Mouse (Mus musculus) limb, embryonic 13.5 days (tissue): Measurements from ENCODE around the gene Lyrm2. TPM values are rescaled to one million over a fixed set of nuclear protein-coding genes. Genes with fewer than 3 reads are reported as not detected.

Experiments
- ATAC-seq: fragments of 200-750 bp; cut with Nextera tagmentation; 2 replicates; pipeline ENCODE4 v1.8.0; 2017; ENCODE audit warnings: low read depth, moderate number of reproducible peaks, moderate TSS enrichment; ENCODE audit not compliant: low FRiP score
- H3K27ac ChIP-seq: fragments of 300-500 bp; sonication (generic); 2 replicates; pipeline ENCODE4 v1.5.1; 2015; ENCODE audit warnings: inconsistent platforms, mild to moderate bottlenecking, moderate library complexity
- H3K27me3 ChIP-seq: fragments of 300-500 bp; sonication (generic); 2 replicates; pipeline ENCODE4 v1.6.1; 2015; ENCODE audit warnings: mild to moderate bottlenecking, inconsistent platforms
- H3K36me3 ChIP-seq: fragments of 300-500 bp; sonication (generic); 2 replicates; pipeline ENCODE4 v1.6.1; 2015; ENCODE audit warnings: inconsistent platforms, mild to moderate bottlenecking, moderate library complexity
- H3K4me1 ChIP-seq: fragments of 300-500 bp; sonication (generic); 2 replicates; pipeline ENCODE4 v1.6.1; 2015; ENCODE audit warnings: inconsistent platforms
- H3K4me2 ChIP-seq: fragments of 300-500 bp; sonication (generic); replicated peaks from 2 replicates; pipeline ENCODE4 v1.6.1; 2015; ENCODE audit warnings: inconsistent platforms, mild to moderate bottlenecking, moderate library complexity
- H3K4me3 ChIP-seq: fragments of 300-500 bp; sonication (generic); 2 replicates; pipeline ENCODE4 v1.5.1; 2015; ENCODE audit warnings: moderate library complexity, mild to moderate bottlenecking, inconsistent platforms
- H3K9ac ChIP-seq: fragments of 300-500 bp; sonication (generic); 2 replicates; pipeline ENCODE4 v1.6.1; 2015; ENCODE audit warnings: mild to moderate bottlenecking, inconsistent platforms
- H3K9me3 ChIP-seq: fragments of 300-500 bp; sonication (generic); 2 replicates; pipeline ENCODE4 v1.6.1; 2016; ENCODE audit warnings: inconsistent platforms
- WGBS: fragments of 180-500 bp; shearing (Covaris S2); methylation state at CpG from one replicate; pipeline ENCODE4 v1.1.7; 2015; 5-methylcytosine and 5-hydroxymethylcytosine counted together
- polyA plus RNA-seq: library from polyadenylated mRNA; unstranded; fragments of >200 nt; fragmentation: Nextera tagmentation; extraction: Ambion mirVana; gene quantifications from 2 replicates; pipeline ENCODE4 v1.2.1, GENCODE M21; 2015

The Lyrm2 gene
- polyA plus RNA-seq, 1 experiment from 2014 or later, result 135 TPM

DNA sequence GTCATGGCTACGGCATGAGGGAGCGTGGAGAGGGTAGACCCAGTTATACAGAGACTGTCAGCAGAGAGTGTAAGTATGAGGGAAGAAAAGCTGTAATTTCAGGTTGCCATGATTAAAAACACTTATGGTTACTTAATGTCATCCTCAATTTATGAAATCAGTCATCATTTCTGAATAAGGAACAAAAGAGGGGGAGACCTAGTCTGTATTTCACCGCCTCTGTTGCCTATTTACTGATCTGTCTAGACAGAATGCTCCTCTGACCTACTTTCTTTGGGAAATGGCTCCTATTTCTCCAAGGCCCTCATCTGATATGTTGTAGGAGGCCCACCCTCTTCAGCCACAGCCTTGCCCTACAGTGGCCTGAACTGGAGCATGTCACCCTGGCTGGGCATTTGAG lies 20.6 kb downstream of the Lyrm2 start:
- no peak overlapping the region for H3K4me3 ChIP-seq
- no peak overlapping the region for H3K4me2 ChIP-seq
- no peak for ATAC-seq
- H3K9me3 ChIP-seq, result no peaks in the 10 kb centered on the region
- no peak overlapping the region for H3K9ac ChIP-seq
- H3K4me1 ChIP-seq, result 0 out of 2 replicates have a peak, but pooled peaks cover 3% of the 10 kb centered on the region
- 0 out of 2 replicates have a peak, but pooled peaks cover 3% of the 10 kb centered on the region for H3K36me3 ChIP-seq
- H3K27me3 ChIP-seq, result no peaks in the 10 kb centered on the region
- no peak overlapping the region for H3K27ac ChIP-seq
- WGBS, result 92% methylated on average over 3 of the region's 3 CpGs

- no peak overlapping the region for H3K4me3 ChIP-seq
- H3K4me2 ChIP-seq, result no peak overlapping the region
- ATAC-seq, result no peak
- H3K27me3 ChIP-seq, result no peaks in the 10 kb centered on the region
- H3K9me3 ChIP-seq, result no peaks in the 10 kb centered on the region
- no peak overlapping the region for H3K9ac ChIP-seq
- no peak overlapping the region for H3K27ac ChIP-seq
- H3K36me3 ChIP-seq, result 0 out of 2 replicates have a peak, but pooled peaks cover 3% of the 10 kb centered on the region
- WGBS, result 55% methylated on average over 8 of the region's 8 CpGs
- H3K4me1 ChIP-seq, result peaks cover 19% of the 10 kb centered on the region; the same call in 1 of the 2 replicates
Measured at GRCm38 (mm10) chr4:32824254-32824653, 24.2 kb downstream of the Lyrm2 start.

DNA sequence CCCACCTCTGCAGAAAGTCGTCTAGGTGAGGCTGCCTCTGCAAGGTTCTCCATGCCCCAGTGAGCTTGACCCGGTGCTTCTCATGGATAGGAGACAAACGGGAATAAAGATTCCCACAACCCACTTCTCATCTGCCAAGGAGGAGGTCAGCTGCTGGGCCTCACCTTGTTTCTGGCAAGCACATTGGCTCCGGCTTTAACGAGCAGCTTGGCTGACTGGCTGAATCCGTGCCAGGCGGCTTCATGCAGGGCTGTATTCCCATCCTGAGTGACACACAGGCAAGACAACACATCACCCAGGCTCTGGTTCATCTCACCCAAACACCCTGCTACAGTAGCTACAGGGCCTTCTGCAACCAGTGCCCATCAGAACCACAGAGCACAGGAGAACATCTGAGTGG lies 26.9 kb downstream of the Lyrm2 start:
- no peaks in the 10 kb centered on the region for H3K9me3 ChIP-seq
- H3K27me3 ChIP-seq, result no peaks in the 10 kb centered on the region
- ATAC-seq, result no peak
- H3K9ac ChIP-seq, result no peak overlapping the region
- H3K27ac ChIP-seq, result no peak overlapping the region; the same call in 1 of the 2 replicates
- H3K4me1 ChIP-seq, result peaks cover 24% of the 10 kb centered on the region; the same call in 1 of the 2 replicates
- 37% methylated on average over 7 of the region's 7 CpGs for WGBS
- H3K36me3 ChIP-seq, result no peaks in the 10 kb centered on the region
- no peak overlapping the region for H3K4me3 ChIP-seq
- H3K4me2 ChIP-seq, result no peak overlapping the region

DNA sequence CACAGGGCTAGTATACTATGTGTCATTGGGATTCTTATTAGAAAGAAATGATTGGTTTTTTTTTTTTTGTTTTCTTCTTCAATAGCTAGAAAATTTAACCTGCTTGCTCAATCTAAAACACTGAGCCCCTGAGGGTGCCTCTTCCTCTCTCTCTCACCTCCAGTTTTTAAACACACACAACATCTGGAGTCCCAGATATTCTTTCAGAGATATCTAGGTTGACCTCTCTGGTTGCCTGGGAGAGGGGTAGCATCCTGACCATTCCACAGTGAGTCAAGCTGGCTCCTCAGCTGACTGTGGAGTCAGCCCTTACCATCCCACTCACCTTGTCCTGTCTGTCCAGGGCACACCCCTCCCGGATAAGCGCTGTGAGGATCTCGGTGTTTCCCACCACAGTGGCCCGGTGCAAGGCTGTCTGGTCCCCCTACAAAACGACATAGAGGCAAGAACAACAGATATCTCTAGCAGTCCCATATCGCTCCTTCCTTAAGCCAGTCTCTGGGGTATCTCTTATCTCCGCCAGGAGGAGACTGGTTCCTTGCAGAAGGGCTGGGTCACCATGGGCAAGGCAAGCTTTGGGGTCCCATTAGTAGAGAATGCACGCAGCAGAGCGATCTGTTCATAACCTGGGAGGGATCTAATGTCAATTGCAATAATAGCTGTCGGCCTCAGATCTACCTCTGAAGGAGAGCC lies 28.5 kb downstream of the Lyrm2 start:
- no peaks in the 10 kb centered on the region for H3K9me3 ChIP-seq
- H3K4me3 ChIP-seq, result no peak overlapping the region
- H3K27me3 ChIP-seq, result no peaks in the 10 kb centered on the region
- WGBS, result 81% methylated on average over 10 of the region's 10 CpGs
- no peak overlapping the region for H3K9ac ChIP-seq
- no peak for ATAC-seq
- no peak overlapping the region for H3K4me2 ChIP-seq
- H3K4me1 ChIP-seq, result peaks cover 27% of the 10 kb centered on the region; the same call in 1 of the 2 replicates
- H3K36me3 ChIP-seq, result no peaks in the 10 kb centered on the region
- no peak overlapping the region for H3K27ac ChIP-seq

DNA sequence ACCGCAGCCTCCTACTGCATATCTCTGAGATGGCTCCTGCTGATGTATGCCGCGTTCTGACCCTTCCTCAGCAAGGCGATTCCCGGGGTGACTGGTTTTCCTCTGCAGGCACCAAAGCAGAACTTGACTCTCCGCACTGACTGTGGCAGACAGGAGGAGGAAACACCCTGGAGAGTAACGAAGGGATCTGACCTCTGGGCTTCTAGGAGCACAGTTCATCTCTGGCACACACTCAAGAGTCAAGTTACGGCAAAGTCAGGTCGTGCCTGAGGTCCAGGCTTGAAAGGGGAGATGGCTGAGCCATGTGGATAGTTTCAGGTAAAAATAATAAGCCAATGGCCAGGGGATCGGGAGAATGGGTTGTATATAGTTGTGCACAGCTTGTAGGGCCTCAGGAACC lies 29.3 kb downstream of the Lyrm2 start:
- WGBS, result 21% methylated on average over 10 of the region's 10 CpGs
- H3K9ac ChIP-seq, result no peak overlapping the region
- no peak for ATAC-seq
- no peak overlapping the region for H3K4me3 ChIP-seq
- no peak overlapping the region for H3K27ac ChIP-seq
- no peaks in the 10 kb centered on the region for H3K27me3 ChIP-seq
- H3K4me2 ChIP-seq, result no peak overlapping the region
- H3K9me3 ChIP-seq, result no peaks in the 10 kb centered on the region
- H3K36me3 ChIP-seq, result no peaks in the 10 kb centered on the region
- peaks cover 29% of the 10 kb centered on the region; the same call in 1 of the 2 replicates for H3K4me1 ChIP-seq

DNA sequence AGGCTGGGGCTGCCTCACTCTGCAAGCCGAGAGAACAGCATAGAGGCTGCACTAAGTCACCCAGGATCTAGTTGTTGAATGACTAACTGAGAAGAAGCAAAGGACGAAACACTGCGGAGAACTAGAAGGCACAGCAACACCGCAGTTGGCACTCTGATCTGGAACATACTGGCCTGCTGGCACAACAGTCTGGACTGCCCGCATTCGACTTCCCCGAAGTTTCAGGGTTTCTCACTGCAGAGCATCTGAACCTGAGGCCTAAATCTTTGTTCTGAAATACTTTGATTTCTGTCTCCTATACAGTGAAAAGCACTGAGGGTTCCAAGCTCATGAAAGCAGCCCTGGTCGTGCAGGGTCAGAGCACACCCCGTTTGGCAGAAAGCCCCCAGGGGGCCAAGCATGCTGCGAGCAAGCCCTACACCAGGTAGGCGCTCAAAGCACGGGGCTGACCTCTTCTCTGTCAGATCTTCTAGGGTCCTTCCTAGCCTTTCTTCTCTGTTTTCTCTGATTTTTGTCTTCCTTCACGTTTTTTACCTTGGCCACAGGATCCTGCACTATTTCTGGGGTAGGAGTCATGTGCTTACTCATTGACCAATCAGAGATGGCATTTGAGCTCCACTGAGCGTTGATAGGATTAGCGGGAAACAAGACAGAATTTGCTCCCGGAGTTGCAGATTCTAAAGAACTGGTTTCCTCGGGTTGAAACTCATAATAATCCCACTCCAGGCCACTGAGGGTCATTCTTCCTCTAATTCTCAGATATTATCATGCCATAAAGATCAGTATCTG lies 33.6 kb downstream of the Lyrm2 start:
- Histone ChIP-seq H3K4me1 (peaks cover 18% of the 10 kb centered on the region; the same call in 1 of the 2 replicates), H3K27me3 (no peaks in the 10 kb centered on the region), H3K4me3 (peak overlapping the region; percentile 34), H3K4me2 (peak overlapping the region; percentile 55), H3K36me3 (no peaks in the 10 kb centered on the region), H3K27ac (no peak overlapping the region), H3K9ac (peak overlapping the region; percentile 50; the same call in 1 of the 2 replicates), H3K9me3 (no peaks in the 10 kb centered on the region)
- ATAC-seq, result peak; percentile 49; the same call in 1 of the 2 replicates
- 50% methylated on average over 17 of the region's 17 CpGs for WGBS

- H3K9ac ChIP-seq, result no peak overlapping the region
- WGBS, result 79% methylated on average over 3 of the region's 3 CpGs
- no peak overlapping the region for H3K4me3 ChIP-seq
- peaks cover 14% of the 10 kb centered on the region; the same call in 1 of the 2 replicates for H3K4me1 ChIP-seq
- H3K27me3 ChIP-seq, result no peaks in the 10 kb centered on the region
- H3K27ac ChIP-seq, result no peak overlapping the region
- no peaks in the 10 kb centered on the region for H3K9me3 ChIP-seq
- H3K36me3 ChIP-seq, result no peaks in the 10 kb centered on the region
- no peak for ATAC-seq
- H3K4me2 ChIP-seq, result peak overlapping the region; percentile 55; the same call in 1 of the 2 replicates
Measured at GRCm38 (mm10) chr4:32834541-32834940, 34.5 kb downstream of the Lyrm2 start.

DNA sequence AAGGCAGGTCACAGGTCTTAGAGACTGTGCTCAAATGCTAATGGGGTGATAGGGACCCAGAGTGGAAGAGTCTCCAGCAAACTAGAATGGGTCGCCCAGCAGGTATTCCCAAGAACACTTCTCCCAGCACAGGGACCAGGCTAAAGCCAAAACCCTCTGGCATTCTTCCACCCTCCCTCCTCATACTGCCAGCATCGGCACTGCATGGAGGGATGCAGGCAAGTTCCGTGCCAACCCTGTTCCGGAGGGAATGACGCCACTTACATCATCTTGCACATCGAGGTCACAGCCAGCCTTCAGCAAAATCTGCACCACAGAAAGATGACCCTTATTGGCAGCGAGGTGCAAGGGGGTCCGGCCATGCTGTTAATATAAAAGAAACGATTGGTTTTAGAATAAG lies 36.0 kb downstream of the Lyrm2 start:
- no peak overlapping the region for H3K27ac ChIP-seq
- H3K9me3 ChIP-seq, result no peaks in the 10 kb centered on the region
- no peak for ATAC-seq
- H3K9ac ChIP-seq, result no peak overlapping the region
- no peak overlapping the region for H3K4me2 ChIP-seq
- no peak overlapping the region for H3K4me3 ChIP-seq
- H3K4me1 ChIP-seq, result peaks cover 12% of the 10 kb centered on the region; the same call in 1 of the 2 replicates
- no peaks in the 10 kb centered on the region for H3K36me3 ChIP-seq
- 87% methylated on average over 9 of the region's 9 CpGs for whole genome bisulfite sequencing
- H3K27me3 ChIP-seq, result no peaks in the 10 kb centered on the region

DNA sequence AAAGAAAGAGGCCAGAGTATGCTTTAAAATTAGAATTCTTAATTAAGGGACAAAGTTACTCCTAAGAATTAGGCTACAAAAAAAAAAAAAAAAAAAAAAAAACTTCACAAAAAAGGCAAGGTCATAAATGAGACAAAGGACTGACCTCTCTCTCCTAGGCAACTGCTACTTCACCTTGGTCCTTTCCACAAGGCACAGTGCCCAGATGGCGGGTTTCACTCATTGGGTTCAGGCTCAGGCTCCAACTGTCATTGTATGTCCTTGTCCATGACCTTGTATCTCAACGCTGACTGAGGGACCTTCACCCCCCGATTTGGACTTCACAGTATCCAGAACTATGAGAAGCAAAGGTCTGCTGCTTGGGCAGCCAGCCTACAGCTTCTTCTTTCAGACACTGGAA lies 38.3 kb downstream of the Lyrm2 start:
- H3K27me3 ChIP-seq, result no peaks in the 10 kb centered on the region
- ATAC-seq, result no peak
- H3K4me1 ChIP-seq, result peaks cover 11% of the 10 kb centered on the region; the same call in 1 of the 2 replicates
- no peak overlapping the region for H3K9ac ChIP-seq
- no peaks in the 10 kb centered on the region for H3K36me3 ChIP-seq
- H3K4me3 ChIP-seq, result no peak overlapping the region
- no peak overlapping the region for H3K27ac ChIP-seq
- no peaks in the 10 kb centered on the region for H3K9me3 ChIP-seq
- no peak overlapping the region for H3K4me2 ChIP-seq
- 93% methylated on average over 3 of the region's 3 CpGs for WGBS

Other genes with a start within 250 kb of the Lyrm2 start
- gene Gja10, start 197.5 kb upstream of the Lyrm2 start, polyA plus RNA-seq, result not detected in 2 replicates
- gene Casp8ap2, start 184.8 kb upstream of the Lyrm2 start, polyA plus RNA-seq, result 79.6 and 84.6 TPM in 2 replicates
- 16.6 and 17.6 TPM in 2 replicates for gene Mdn1, start 143.1 kb upstream of the Lyrm2 start, polyA plus RNA-seq
- 11.3 and 12.7 TPM in 2 replicates for gene Ankrd6, start 150.6 kb downstream of the Lyrm2 start, polyA plus RNA-seq
- 16.9 and 18.4 TPM in 2 replicates for gene Rragd, start 182.8 kb downstream of the Lyrm2 start, polyA plus RNA-seq
- 38.7 and 39.9 TPM in 2 replicates for gene Ube2j1, start 231.2 kb downstream of the Lyrm2 start, polyA plus RNA-seq